Mouse (Mus musculus) stomach, adult 2 months (tissue): ENCODE measurements around the gene Saysd1. TPM values are rescaled to one million over a fixed set of nuclear protein-coding genes. Genes with fewer than 3 reads are reported as not detected.

Experiments used
- polyA plus RNA-seq: library from polyadenylated mRNA; depleted of rRNA; stranded (reverse); fragments of >200 nt; gene quantifications from 2 replicates; pipeline ENCODE4 v1.2.3, GENCODE M21; 2012; rRNA removed

Saysd1 gene
- polyA plus RNA-seq: 3.7 and 5.8 TPM in 2 replicates

GRCm38 (mm10) chr14:20138484-20139355, at the start of gene Saysd1:
Saysd1 (minus strand) TSS chr14:20138534.

GRCm38 (mm10) chr14:20181466-20181921, 43.2 kb upstream of the Saysd1 start, which contains the start of gene Kcnk5:
Kcnk5 (minus strand) TSS chr14:20181809.

Other genes with a start within 250 kb of the Saysd1 start
- gene Gng2, start 160.9 kb downstream of the Saysd1 start, polyA plus RNA-seq: 1.0 and 1.2 TPM in 2 replicates
- gene Kcnk5, start 43.3 kb upstream of the Saysd1 start, polyA plus RNA-seq: 5.2 and 5.4 TPM in 2 replicates
- 4.8 and 7.1 TPM in 2 replicates for gene Kcnk16, start 130.7 kb upstream of the Saysd1 start, polyA plus RNA-seq
- 5.1 and 6.1 TPM in 2 replicates for gene Nudt13, start 156.2 kb upstream of the Saysd1 start, polyA plus RNA-seq
- gene Ecd, start 209.6 kb upstream of the Saysd1 start, polyA plus RNA-seq: 4.6 and 5.2 TPM in 2 replicates
- gene Fam149b, start 209.6 kb upstream of the Saysd1 start, polyA plus RNA-seq: 5.1 and 7.6 TPM in 2 replicates